Mouse (Mus musculus) limb, embryonic 11.5 days (tissue): Measurements from ENCODE around the gene Mrps18b. TPM values are rescaled to one million over a fixed set of nuclear protein-coding genes. Genes with fewer than 3 reads are reported as not detected.

Source experiments
- microRNA counts: library from miRNA; unstranded; fragments of <30 nt; microRNA quantifications from one replicate; lab custom pipeline; 2016
- microRNA-seq: library from miRNA; unstranded; fragments of <30 nt; microRNA quantifications from one replicate; pipeline ENCODE4, GENCODE M21; 2016
- polyA plus RNA-seq: library from polyadenylated mRNA; unstranded; fragments of >200 nt; fragmentation: Nextera tagmentation; extraction: Ambion mirVana; gene quantifications from 2 replicates; pipeline ENCODE4 v1.2.1, GENCODE M21; 2014

Mrps18b gene
- polyA plus RNA-seq, 1 experiment from 2014 or later = 81.7 TPM

MicroRNA genes within 50 kb of the gene (microRNA counts, 519-probe panel; counts per million panel counts)
- microRNA mmu-miR-1894-3p (lab: Ali Mortazavi, UCI) = not detected
- not detected for microRNA mmu-miR-1894-5p (lab: Ali Mortazavi, UCI)
- 1,785 counts per million, percentile 12 among the panel's probes with 10 or more counts for microRNA mmu-miR-877 (lab: Ali Mortazavi, UCI)

Small RNAs within 50 kb of the gene (microRNA-seq; reads per million reads assigned to microRNA genes)
- gene Gm28033 (not detected), gene Mir1894 (not detected), gene Mir877 (102 reads per million, percentile 48 among the genes with 10 or more reads in this experiment)

Other genes starting within 250 kb of the Mrps18b start
- gene Vars2, start 248.8 kb downstream of the Mrps18b start, polyA plus RNA-seq = 17.6 and 17.9 TPM in 2 replicates
- 56.7 and 57.0 TPM in 2 replicates for gene Gtf2h4, start 242.7 kb downstream of the Mrps18b start, polyA plus RNA-seq
- gene Ddr1, start 211.8 kb downstream of the Mrps18b start, polyA plus RNA-seq = 14.7 and 17.6 TPM in 2 replicates
- gene Ier3, start 94.7 kb downstream of the Mrps18b start, polyA plus RNA-seq = 2.7 and 3.1 TPM in 2 replicates
- 47.1 and 47.8 TPM in 2 replicates for gene Flot1, start 93.2 kb downstream of the Mrps18b start, polyA plus RNA-seq
- gene Tubb5, start 78.1 kb downstream of the Mrps18b start, polyA plus RNA-seq = 1,416 and 1,443 TPM in 2 replicates
- gene Mdc1, start 74.9 kb downstream of the Mrps18b start, polyA plus RNA-seq = 20.7 and 23.5 TPM in 2 replicates
- gene Nrm, start 55.1 kb downstream of the Mrps18b start, polyA plus RNA-seq = 55.6 and 56.4 TPM in 2 replicates
- gene Ppp1r18, start 50.8 kb downstream of the Mrps18b start, polyA plus RNA-seq = 22.9 and 25.6 TPM in 2 replicates
- gene Dhx16, start 36.6 kb downstream of the Mrps18b start, polyA plus RNA-seq = 46.5 and 51.2 TPM in 2 replicates
- gene 2310061I04Rik, start 19.0 kb downstream of the Mrps18b start, polyA plus RNA-seq = 21.3 and 23.2 TPM in 2 replicates
- 128 and 138 TPM in 2 replicates for gene Atat1, start 6.3 kb downstream of the Mrps18b start, polyA plus RNA-seq
- 43.9 and 52.3 TPM in 2 replicates for gene Ppp1r10, start within 50 bp of the Mrps18b start, polyA plus RNA-seq
- 120 and 121 TPM in 2 replicates for gene Abcf1, start 53.4 kb upstream of the Mrps18b start, polyA plus RNA-seq
- gene Gnl1, start 63.5 kb upstream of the Mrps18b start, polyA plus RNA-seq = 40.8 and 42.9 TPM in 2 replicates
- 41.7 and 42.3 TPM in 2 replicates for gene Prr3, start 63.8 kb upstream of the Mrps18b start, polyA plus RNA-seq
- gene H2-T24, start 104.2 kb upstream of the Mrps18b start, polyA plus RNA-seq = 2.3 and 2.6 TPM in 2 replicates
- gene H2-T23, start 116.5 kb upstream of the Mrps18b start, polyA plus RNA-seq = 2.5 and 2.6 TPM in 2 replicates
- 10.2 and 13.7 TPM in 2 replicates for gene H2-T22, start 126.4 kb upstream of the Mrps18b start, polyA plus RNA-seq
- gene Gm6034, start 126.6 kb upstream of the Mrps18b start, polyA plus RNA-seq = not detected in 2 replicates
- gene Gm11127, start 142.0 kb upstream of the Mrps18b start, polyA plus RNA-seq = not detected in 2 replicates
- not detected in 2 replicates for gene Gm19684, start 205.3 kb upstream of the Mrps18b start, polyA plus RNA-seq
- not detected in 2 replicates for gene Gm7030, start 213.0 kb upstream of the Mrps18b start, polyA plus RNA-seq